Mouse (Mus musculus) cerebellum, postnatal 36 days (tissue): ENCODE results near the gene Gm10666.
"Not testable (repeated sequence)": the region's sequence is repeated elsewhere in the genome, so short reads cannot be mapped to it uniquely, and the experiment has no call there.

Source experiments
- DNase-seq, 2 experiments: peaks; one replicate each; pipeline ENCODE4 v3.0.0; 2021 to 2022; ENCODE audit warnings: mixed read lengths in 2 of 2

The Gm10666 gene

GRCm38 (mm10) chr7:22134641-22135040 lies at the start of gene Gm10666:
Gene Gm10666, minus strand, starts transcription at chr7:22134741.
- not testable (repeated sequence) for DNase-seq

- DNase-seq: not testable (repeated sequence)
Observed at GRCm38 (mm10) chr7:22163935-22164334, 29.4 kb upstream of the Gm10666 start, which contains the start of gene Vmn1r142. Gene Vmn1r142, minus strand, starts transcription at chr7:22164035.

- DNase-seq: not testable (repeated sequence)
Observed at GRCm38 (mm10) chr7:22118145-22118544, 16.4 kb downstream of the Gm10666 start, which contains the start of gene Gm16451. Gene Gm16451, minus strand, starts transcription at chr7:22118245.
